Mouse (Mus musculus): ENCODE data around the gene Mrm2. TPM values are rescaled to one million over a fixed set of nuclear protein-coding genes. Genes with fewer than 3 reads are reported as not detected.

Mrm2 gene
- total and polyA plus RNA-seq, 2 experiments from 2014 or later, result 14.5 to 15.0 TPM

DNA sequence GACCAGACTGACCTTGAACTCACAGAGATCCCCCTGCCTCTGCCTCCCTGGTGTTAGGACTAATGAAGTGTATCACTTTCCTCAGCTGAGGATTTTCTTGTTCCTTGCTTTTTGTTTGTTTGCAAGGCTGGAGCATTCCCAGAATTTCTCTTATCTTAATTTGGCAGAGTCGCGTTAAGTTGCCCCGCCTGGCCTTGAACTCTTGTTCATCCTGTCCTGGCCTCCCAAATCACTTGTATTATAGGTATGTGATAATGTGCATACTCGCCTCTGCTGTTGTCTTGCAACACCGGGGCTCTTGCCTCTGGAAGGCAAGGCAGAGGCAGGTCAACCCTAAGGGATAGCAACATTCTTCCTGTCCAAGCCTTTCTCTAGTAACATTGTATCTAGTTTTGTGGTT lies 7.6 kb downstream of the Mrm2 start:
- 90% methylated on average over 5 of the region's 5 CpGs for WGBS
- H3K9me3 ChIP-seq (ENCODE audit: low read length), result no peaks in the 10 kb centered on the region
- H3K4me1 ChIP-seq (ENCODE audit: insufficient read depth, low read length), result peaks cover 6% of the 10 kb centered on the region; the same call in 1 of the 2 replicates
- H3K36me3 ChIP-seq (ENCODE audit: insufficient read depth, low read length), result peaks cover 8% of the 10 kb centered on the region; the same call in 1 of the 2 replicates
- no peak overlapping the region for H3K27ac ChIP-seq
- TF ChIP-seq CTCF (IDR thresholded peaks at IDR 0.05; ENCODE audit: low read depth), result no peak
- H3K4me2 ChIP-seq (ENCODE audit: low read depth, low read length), result no peak overlapping the region
- H3K27me3 ChIP-seq (ENCODE audit: insufficient read depth, low read length), result no peaks in the 10 kb centered on the region
- ATAC-seq (no peak), DNase-seq (ENCODE audit: low spot score) (no peak)
- no peak overlapping the region for H3K4me3 ChIP-seq (ENCODE audit: low read length)
- H3K9ac ChIP-seq (replicated peaks; ENCODE audit: low read length), result no peak overlapping the region

DNA sequence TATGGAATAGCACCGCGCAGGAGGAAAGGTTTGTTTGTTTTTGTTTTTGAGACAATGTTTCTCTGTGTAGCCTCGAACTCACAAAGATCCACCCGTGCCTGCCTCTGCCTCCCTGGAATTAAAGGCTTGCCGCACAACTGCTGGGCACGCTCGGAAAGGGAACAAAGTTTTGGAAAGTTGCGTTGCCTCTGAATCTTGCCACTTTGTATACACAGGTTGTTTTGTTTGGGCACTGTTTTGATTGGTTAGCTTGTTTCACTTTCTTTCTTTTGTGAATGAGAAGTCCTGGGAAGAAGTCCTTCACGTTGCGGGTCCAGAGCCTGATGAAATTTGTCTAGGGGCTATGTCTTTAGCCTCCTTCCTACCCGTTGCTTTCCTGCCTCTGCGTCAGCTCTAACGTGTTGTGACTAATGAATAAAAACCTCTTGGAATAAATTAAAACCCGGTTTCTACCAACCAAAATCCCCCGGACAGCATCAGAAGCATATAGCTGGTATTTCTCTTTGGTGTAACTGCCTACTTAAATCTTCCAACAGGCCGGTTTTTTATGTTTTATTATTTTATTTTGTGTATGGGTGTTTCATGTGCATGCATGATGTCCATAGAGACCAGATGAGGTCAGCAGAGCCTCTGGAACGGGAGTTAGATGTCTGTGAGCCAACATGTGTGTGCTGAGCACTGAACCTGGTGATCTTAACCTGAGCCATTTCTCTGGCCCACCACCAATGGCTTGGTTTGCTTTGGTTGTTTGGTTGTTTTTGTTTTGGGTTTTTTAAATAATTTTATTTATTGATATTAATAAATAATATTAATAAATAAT lies 9.7 kb downstream of the Mrm2 start:
- ATAC-seq, result no peak

DNA sequence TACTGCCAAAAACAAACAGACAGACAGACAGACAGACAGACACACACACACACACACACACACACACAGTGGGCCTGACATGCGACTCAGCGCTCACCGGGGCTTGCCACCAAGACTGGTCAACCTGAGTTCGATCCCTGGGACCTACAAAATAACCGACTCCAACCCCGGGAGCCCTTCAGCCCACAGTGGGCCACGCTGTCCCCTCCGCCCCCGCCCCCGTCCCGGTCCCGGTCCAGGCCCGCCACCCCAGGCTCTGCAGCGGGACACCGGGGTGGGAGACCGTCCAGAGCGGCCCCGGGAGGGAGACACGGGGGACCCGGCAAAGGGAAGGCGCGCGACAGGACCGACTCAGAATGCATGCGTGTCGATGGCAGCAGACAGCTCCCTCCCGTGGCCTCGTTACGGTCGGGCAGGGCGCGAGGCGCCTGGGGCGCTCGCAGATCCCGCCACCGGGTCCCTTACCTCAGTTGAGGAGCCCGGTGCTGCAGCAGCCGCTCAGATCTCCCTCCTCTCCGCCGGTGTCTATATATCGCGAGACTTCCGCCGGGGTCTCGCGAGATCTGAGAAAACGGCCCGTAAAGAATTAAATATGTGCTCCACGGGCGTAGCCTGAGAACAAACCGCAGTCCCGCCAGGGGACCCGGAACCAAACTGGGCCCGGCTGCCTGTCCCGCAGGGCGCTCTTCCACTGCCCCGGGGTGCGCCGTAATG lies 10.5 kb downstream of the Mrm2 start, which contains the start of the genes Mad1l1 and Nudt1:
Gene Mad1l1, minus strand, starts transcription at position 511 of the 714 bp plus-strand sequence.
Gene Nudt1, plus strand, starts transcription at position 615 of the 714 bp plus-strand sequence.
- Histone ChIP-seq H3K4me3 (ENCODE audit: low read length) (peak within 1 kb of the TSS; percentile 96), H3K9me3 (ENCODE audit: low read length) (no peaks in the 10 kb centered on the region), H3K36me3 (ENCODE audit: insufficient read depth, low read length) (no peaks in the 10 kb centered on the region), H3K27me3 (ENCODE audit: insufficient read depth, low read length) (no peaks in the 10 kb centered on the region), H3K27ac (peak within 1 kb of the TSS; percentile 85), H3K4me1 (ENCODE audit: insufficient read depth, low read length) (peaks cover 6% of the 10 kb centered on the region; the same call in 1 of the 2 replicates), H3K9ac (replicated peaks; ENCODE audit: low read length) (peak within 1 kb of the TSS; percentile 95), H3K4me2 (ENCODE audit: low read depth, low read length) (peak within 1 kb of the TSS; percentile 94)
- peak; percentile 15 for TF ChIP-seq CTCF (IDR thresholded peaks at IDR 0.05; ENCODE audit: low read depth)
- ATAC-seq (peak; percentile 94), DNase-seq (ENCODE audit: low spot score) (peak; percentile 96)
- under 1% methylated on average over 60 of the region's 60 CpGs for WGBS

More for the DNA sequence above, 9.7 kb downstream of the Mrm2 start:
- Histone ChIP-seq H3K36me3 (ENCODE audit: insufficient read depth, low read length) (no peaks in the 10 kb centered on the region), H3K9ac (replicated peaks; ENCODE audit: low read length) (peak overlapping the region; percentile 95), H3K9me3 (ENCODE audit: low read length) (no peaks in the 10 kb centered on the region), H3K4me3 (ENCODE audit: low read length) (peak overlapping the region; percentile 96), H3K4me1 (ENCODE audit: insufficient read depth, low read length) (peaks cover 6% of the 10 kb centered on the region; the same call in 1 of the 2 replicates), H3K27me3 (ENCODE audit: insufficient read depth, low read length) (no peaks in the 10 kb centered on the region), H3K27ac (peak overlapping the region; percentile 85), H3K4me2 (ENCODE audit: low read depth, low read length) (peak overlapping the region; percentile 94)
- TF ChIP-seq CTCF (IDR thresholded peaks at IDR 0.05; ENCODE audit: low read depth), result peak; percentile 17
- WGBS, result 1% methylated on average over 17 of the region's 17 CpGs
- DNase-seq (ENCODE audit: low spot score), result peak; percentile 23

DNA sequence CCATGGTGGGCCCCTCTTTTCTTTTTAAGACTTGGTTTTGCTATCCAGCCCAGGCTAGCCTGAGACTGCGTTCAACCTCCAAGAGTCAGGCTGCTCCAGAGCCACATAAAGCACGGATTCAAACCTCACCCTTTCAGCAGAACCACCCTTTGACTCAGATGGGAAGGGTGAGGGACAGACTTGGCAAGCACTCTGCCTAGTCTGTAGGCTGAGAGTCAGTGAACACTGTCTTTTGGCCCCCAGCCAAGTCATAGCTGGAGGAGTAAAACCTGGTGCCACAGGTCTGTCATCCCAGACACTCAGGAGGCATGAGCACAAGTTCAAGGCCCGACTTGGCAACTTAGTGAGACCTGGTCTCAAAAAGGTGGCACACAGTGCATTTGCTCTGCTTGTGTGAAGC lies 15.0 kb downstream of the Mrm2 start:
- H3K9ac ChIP-seq (replicated peaks; ENCODE audit: low read length), result 0 out of 2 replicates have a peak overlapping the region, but pooled peaks have one; percentile 9
- no peaks in the 10 kb centered on the region for H3K9me3 ChIP-seq (ENCODE audit: low read length)
- no peaks in the 10 kb centered on the region for H3K27me3 ChIP-seq (ENCODE audit: insufficient read depth, low read length)
- H3K4me3 ChIP-seq (ENCODE audit: low read length), result no peak overlapping the region
- TF ChIP-seq CTCF (IDR thresholded peaks at IDR 0.05; ENCODE audit: low read depth), result no peak
- WGBS, result 78% methylated on average over 3 of the region's 3 CpGs
- ATAC-seq (no peak), DNase-seq (ENCODE audit: low spot score) (no peak)
- H3K4me1 ChIP-seq (ENCODE audit: insufficient read depth, low read length), result peaks cover 6% of the 10 kb centered on the region; the same call in 1 of the 2 replicates
- no peak overlapping the region for H3K4me2 ChIP-seq (ENCODE audit: low read depth, low read length)
- H3K36me3 ChIP-seq (ENCODE audit: insufficient read depth, low read length), result peaks cover 18% of the 10 kb centered on the region; the same call in 1 of the 2 replicates
- H3K27ac ChIP-seq, result no peak overlapping the region

DNA sequence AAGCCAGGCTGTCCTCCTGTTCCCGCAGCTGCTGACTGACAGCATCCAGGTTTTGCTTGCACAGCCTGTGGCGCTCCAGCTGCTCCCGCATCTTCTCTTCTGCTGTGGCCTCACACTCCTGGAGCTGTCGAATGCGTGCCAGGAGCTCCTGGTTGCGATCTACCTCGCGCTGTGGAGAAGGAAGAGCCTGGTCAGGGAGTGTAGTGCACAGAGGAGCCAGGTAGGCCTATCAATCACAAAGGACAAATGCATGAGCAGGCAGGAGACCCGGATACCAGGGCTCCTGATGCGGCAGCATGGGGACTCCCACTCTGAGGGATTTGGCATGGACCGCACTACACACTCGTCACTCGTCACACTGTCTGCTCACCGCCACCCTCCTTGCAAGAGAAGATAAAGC lies 24.1 kb downstream of the Mrm2 start:
- no peak; the same call in 1 of the 2 replicates for ATAC-seq
- H3K36me3 ChIP-seq (ENCODE audit: insufficient read depth, low read length), result peaks cover 45% of the 10 kb centered on the region

DNA sequence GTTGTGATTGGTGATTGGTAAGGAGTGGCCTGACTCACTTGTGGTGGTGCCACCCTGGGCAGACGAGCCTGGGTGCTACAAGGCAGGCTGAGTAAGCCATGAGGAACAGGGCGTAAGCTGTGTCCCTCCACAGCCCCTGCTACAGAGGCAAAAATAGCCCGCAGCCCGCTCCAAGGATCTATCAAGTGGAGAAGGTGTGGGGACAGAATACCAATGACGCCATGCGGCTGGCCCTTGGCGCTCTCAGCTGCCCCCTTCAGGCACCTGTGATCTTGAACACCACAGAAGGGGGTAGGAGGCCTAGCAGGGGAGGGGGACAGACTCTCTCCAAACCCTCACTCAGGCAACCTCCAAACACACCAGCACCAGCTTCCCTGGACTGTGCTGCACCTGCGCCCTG lies 25.7 kb downstream of the Mrm2 start:
- Histone ChIP-seq H3K36me3 (ENCODE audit: insufficient read depth, low read length) (peaks cover 49% of the 10 kb centered on the region), H3K27me3 (ENCODE audit: insufficient read depth, low read length) (no peaks in the 10 kb centered on the region), H3K4me3 (ENCODE audit: low read length) (no peak overlapping the region), H3K4me2 (ENCODE audit: low read depth, low read length) (no peak overlapping the region), H3K27ac (no peak overlapping the region), H3K4me1 (ENCODE audit: insufficient read depth, low read length) (no peaks in the 10 kb centered on the region), H3K9me3 (ENCODE audit: low read length) (no peaks in the 10 kb centered on the region), H3K9ac (replicated peaks; ENCODE audit: low read length) (no peak overlapping the region)
- WGBS, result 69% methylated on average over 8 of the region's 8 CpGs
- no peak for ATAC-seq
- no peak for DNase-seq (ENCODE audit: low spot score)
- 0 out of 2 replicates have a peak, but pooled peaks have one; percentile 19 for TF ChIP-seq CTCF (IDR thresholded peaks at IDR 0.05; ENCODE audit: low read depth)

More for the DNA sequence above, 24.1 kb downstream of the Mrm2 start:
- no peak overlapping the region for H3K9ac ChIP-seq (replicated peaks; ENCODE audit: low read length)
- no peaks in the 10 kb centered on the region for H3K4me1 ChIP-seq (ENCODE audit: insufficient read depth, low read length)
- H3K27me3 ChIP-seq (ENCODE audit: insufficient read depth, low read length), result no peaks in the 10 kb centered on the region
- 80% methylated on average over 14 of the region's 14 CpGs for WGBS
- no peak overlapping the region for H3K4me2 ChIP-seq (ENCODE audit: low read depth, low read length)
- no peak overlapping the region for H3K4me3 ChIP-seq (ENCODE audit: low read length)
- H3K27ac ChIP-seq, result no peak overlapping the region
- TF ChIP-seq CTCF (IDR thresholded peaks at IDR 0.05; ENCODE audit: low read depth), result no peak
- no peaks in the 10 kb centered on the region for H3K9me3 ChIP-seq (ENCODE audit: low read length)
- no peak for DNase-seq (ENCODE audit: low spot score)

Data from hindbrain, postnatal 0 days (tissue).